Mouse (Mus musculus) small intestine, adult 2 months (tissue): ENCODE measurements around the gene Gm20388. TPM values are rescaled to one million over a fixed set of nuclear protein-coding genes. Genes with fewer than 3 reads are reported as not detected.

Experiments
- H3K27ac ChIP-seq: fragments of 200-500 bp; 2 replicates; pipeline ENCODE4 v1.5.1; 2012; ENCODE audit warnings: low read depth, low read length, control low read depth, inconsistent platforms; ENCODE audit not compliant: insufficient read depth
- H3K27me3 ChIP-seq: fragments of 200-500 bp; 2 replicates; pipeline ENCODE4 v1.6.1; 2012; ENCODE audit warnings: mild to moderate bottlenecking, moderate library complexity, low read length, inconsistent platforms; ENCODE audit not compliant: control insufficient read depth, insufficient read depth
- H3K36me3 ChIP-seq: fragments of 200-500 bp; 2 replicates; pipeline ENCODE4 v1.6.1; 2012; ENCODE audit warnings: mild to moderate bottlenecking, low read length, control low read depth, inconsistent platforms; ENCODE audit not compliant: control insufficient read depth, insufficient read depth
- H3K4me1 ChIP-seq: fragments of 200-500 bp; 2 replicates; pipeline ENCODE4 v1.6.1; 2012; ENCODE audit warnings: low read length, inconsistent platforms, mixed read lengths; ENCODE audit not compliant: control insufficient read depth, insufficient read depth, insufficient read length
- H3K4me3 ChIP-seq: fragments of 200-500 bp; 2 replicates; pipeline ENCODE4 v1.5.1; 2012; ENCODE audit warnings: low read depth, mild to moderate bottlenecking, control low read depth, inconsistent platforms, low read length, moderate library complexity
- CTCF ChIP-seq: fragments of 200-500 bp; IDR thresholded peaks from 2 replicates; pipeline ENCODE4 v1.5.1; 2012; ENCODE audit warnings: low read depth, mild to moderate bottlenecking, control low read depth, inconsistent platforms, low read length, moderate library complexity, mixed read lengths; ENCODE audit not compliant: insufficient replicate concordance, insufficient read length; ENCODE audit errors: extremely low read depth
- POLR2A ChIP-seq: fragments of 200-500 bp; IDR thresholded peaks from 2 replicates; pipeline ENCODE4 v1.6.1; 2012; ENCODE audit warnings: low read depth, mild to moderate bottlenecking, control low read depth, inconsistent platforms, low read length, moderate library complexity
- WGBS: fragments of 180-500 bp; shearing (Covaris S2); methylation state at CpG from one replicate; pipeline ENCODE4 v1.1.7; 2018; 5-methylcytosine and 5-hydroxymethylcytosine counted together
- polyA plus RNA-seq: library from polyadenylated mRNA; depleted of rRNA; stranded (reverse); fragments of >200 nt; gene quantifications from 2 replicates; pipeline ENCODE4 v1.2.3, GENCODE M21; 2012

Gene Gm20388
- polyA plus RNA-seq, 1 experiment, result 37.3 TPM

GRCm38 (mm10) chr8:121798401-121798800 is 1887.8 kb downstream of the Gm20388 start:
- 85% methylated on average over 6 of the region's 6 CpGs for WGBS

GRCm38 (mm10) chr8:121804829-121805228 is 1894.2 kb downstream of the Gm20388 start:
- 94% methylated on average over 5 of the region's 5 CpGs for WGBS
- no peak overlapping the region for H3K4me3 ChIP-seq
- H3K27me3 ChIP-seq, result no peaks in the 10 kb centered on the region
- no peak overlapping the region for H3K27ac ChIP-seq
- TF ChIP-seq POLR2A, result no peak
- no peak for TF ChIP-seq CTCF
- H3K4me1 ChIP-seq, result no peaks in the 10 kb centered on the region
- H3K36me3 ChIP-seq, result peaks cover 35% of the 10 kb centered on the region

More at GRCm38 (mm10) chr8:121798401-121798800, 1887.8 kb downstream of the Gm20388 start:
- no peaks in the 10 kb centered on the region for H3K4me1 ChIP-seq
- no peak overlapping the region for H3K27ac ChIP-seq
- H3K4me3 ChIP-seq, result no peak overlapping the region
- no peak for TF ChIP-seq CTCF
- no peak for TF ChIP-seq POLR2A
- peaks cover 15% of the 10 kb centered on the region for H3K36me3 ChIP-seq
- H3K27me3 ChIP-seq, result no peaks in the 10 kb centered on the region

- 86% methylated on average over 13 of the region's 13 CpGs for WGBS
- Histone ChIP-seq H3K36me3 (peaks cover 31% of the 10 kb centered on the region), H3K4me3 (no peak overlapping the region), H3K27me3 (no peaks in the 10 kb centered on the region), H3K27ac (no peak overlapping the region), H3K4me1 (no peaks in the 10 kb centered on the region)
- no peak for TF ChIP-seq POLR2A
- no peak for TF ChIP-seq CTCF
Observed at GRCm38 (mm10) chr8:121806126-121806525, 1895.5 kb downstream of the Gm20388 start.

- Histone ChIP-seq H3K4me1 (no peaks in the 10 kb centered on the region), H3K27ac (no peak overlapping the region), H3K36me3 (peaks cover 36% of the 10 kb centered on the region), H3K27me3 (no peaks in the 10 kb centered on the region), H3K4me3 (no peak overlapping the region)
- 85% methylated on average over 11 of the region's 11 CpGs for WGBS
- no peak for TF ChIP-seq CTCF
- no peak for TF ChIP-seq POLR2A
Observed at GRCm38 (mm10) chr8:121808032-121808431, 1897.4 kb downstream of the Gm20388 start.

GRCm38 (mm10) chr8:121809524-121810155 is 1899.0 kb downstream of the Gm20388 start:
- no peaks in the 10 kb centered on the region for H3K4me1 ChIP-seq
- peaks cover 36% of the 10 kb centered on the region for H3K36me3 ChIP-seq
- no peak for TF ChIP-seq CTCF

GRCm38 (mm10) chr8:121811502-121811901 is 1900.9 kb downstream of the Gm20388 start:
- H3K27ac ChIP-seq, result no peak overlapping the region
- H3K36me3 ChIP-seq, result peaks cover 25% of the 10 kb centered on the region
- H3K27me3 ChIP-seq, result no peaks in the 10 kb centered on the region
- TF ChIP-seq CTCF, result no peak
- TF ChIP-seq POLR2A, result no peak
- 92% methylated on average over 3 of the region's 3 CpGs for WGBS
- no peaks in the 10 kb centered on the region for H3K4me1 ChIP-seq
- no peak overlapping the region for H3K4me3 ChIP-seq

More at GRCm38 (mm10) chr8:121809524-121810155, 1899.0 kb downstream of the Gm20388 start:
- no peak overlapping the region for H3K27ac ChIP-seq
- no peaks in the 10 kb centered on the region for H3K27me3 ChIP-seq
- H3K4me3 ChIP-seq, result no peak overlapping the region
- WGBS, result 92% methylated on average over 11 of the region's 11 CpGs

- WGBS, result 94% methylated on average over 12 of the region's 12 CpGs
- Histone ChIP-seq H3K36me3 (peaks cover 23% of the 10 kb centered on the region), H3K4me1 (no peaks in the 10 kb centered on the region), H3K27me3 (no peaks in the 10 kb centered on the region), H3K27ac (no peak overlapping the region), H3K4me3 (no peak overlapping the region)
- TF ChIP-seq POLR2A, result no peak
- TF ChIP-seq CTCF, result no peak
Observed at GRCm38 (mm10) chr8:121811931-121812570, 1901.4 kb downstream of the Gm20388 start.
